Mouse (Mus musculus) spleen, adult 10 weeks (tissue): ENCODE measurements around the gene Tmx1. TPM values are rescaled to one million over a fixed set of nuclear protein-coding genes. Genes with fewer than 3 reads are reported as not detected.

ENCODE experiments used
- polyA plus RNA-seq: library from polyadenylated mRNA; stranded (reverse); fragments of 350-450 nt; fragmentation: Illumina TruSeq; extraction: RNeasy Lipid Tissue Mini Kit (QIAGEN cat#74804); gene quantifications from one replicate; pipeline ENCODE4 v1.2.3, GENCODE M21; 2015; ENCODE audit warnings: low replicate concordance; ENCODE audit not compliant: insufficient read depth

Gene Tmx1
- polyA plus RNA-seq, result 96.0 TPM

GRCm38 (mm10) chr12:70452726-70453645, at the start of gene Tmx1:
TSS of gene Tmx1 (plus strand) at chr12:70453095.

Other genes starting within 250 kb of the Tmx1 start
- 25.9 TPM for gene Pygl, start 221.6 kb upstream of the Tmx1 start, polyA plus RNA-seq
- not detected for gene Trim9, start 105.5 kb upstream of the Tmx1 start, polyA plus RNA-seq